Mouse (Mus musculus) midbrain, embryonic 11.5 days (tissue): ENCODE data around the gene Slc6a12. TPM values are rescaled to one million over a fixed set of nuclear protein-coding genes. Genes with fewer than 3 reads are reported as not detected.

Experiments used
- ATAC-seq: fragments of 200-750 bp; cut with Nextera tagmentation; 2 replicates; pipeline ENCODE4 v1.8.0; 2017; ENCODE audit warnings: moderate TSS enrichment, moderate library complexity; ENCODE audit not compliant: low FRiP score
- DNase-seq: peaks from one replicate; pipeline ENCODE4 v3.0.0; 2015; ENCODE audit warnings: low spot score; ENCODE audit errors: missing footprints
- H3K27ac ChIP-seq: fragments of 300-500 bp; sonication (generic); 2 replicates; pipeline ENCODE4 v1.5.1; 2014; ENCODE audit warnings: low read depth, low read length
- H3K27me3 ChIP-seq: fragments of 300-500 bp; sonication (generic); 2 replicates; pipeline ENCODE4 v1.6.1; 2014; ENCODE audit warnings: mild to moderate bottlenecking, low read length, moderate library complexity, mixed read lengths; ENCODE audit not compliant: control insufficient read depth, insufficient read depth
- H3K36me3 ChIP-seq: fragments of 300-500 bp; sonication (generic); 2 replicates; pipeline ENCODE4 v1.6.1; 2014; ENCODE audit warnings: mild to moderate bottlenecking, low read length, moderate library complexity, mixed read lengths; ENCODE audit not compliant: control insufficient read depth, insufficient read depth
- H3K4me1 ChIP-seq: fragments of 300-500 bp; sonication (generic); 2 replicates; pipeline ENCODE4 v1.6.1; 2014; ENCODE audit warnings: low read length; ENCODE audit not compliant: control insufficient read depth, insufficient read depth
- H3K4me2 ChIP-seq: fragments of 300-500 bp; sonication (generic); 2 replicates; pipeline ENCODE4 v1.6.1; 2014; ENCODE audit warnings: mild to moderate bottlenecking, moderate library complexity
- H3K4me3 ChIP-seq: fragments of 300-500 bp; sonication (generic); 2 replicates; pipeline ENCODE4 v1.5.1; 2014; ENCODE audit warnings: low read depth, low read length
- H3K9ac ChIP-seq: fragments of 300-500 bp; sonication (generic); 2 replicates; pipeline ENCODE4 v1.6.1; 2014; ENCODE audit warnings: low read length
- H3K9me3 ChIP-seq: fragments of 300-500 bp; sonication (generic); 2 replicates; pipeline ENCODE4 v1.6.1; 2016; ENCODE audit warnings: low read length; ENCODE audit not compliant: control insufficient read depth
- WGBS: fragments of 180-500 bp; shearing (Covaris S2); extraction: QIAGEN DNeasy Blood & Tissue Kit; methylation state at CpG from one replicate; pipeline ENCODE4 v1.1.7; 2014; 5-methylcytosine and 5-hydroxymethylcytosine counted together
- polyA plus RNA-seq: library from polyadenylated mRNA; unstranded; fragments of >200 nt; fragmentation: Nextera tagmentation; extraction: Ambion mirVana; gene quantifications from 2 replicates; pipeline ENCODE4 v1.2.1, GENCODE M21; 2014

Gene Slc6a12
- polyA plus RNA-seq, 1 experiment from 2014 or later, result 0.22 TPM

- Histone ChIP-seq H3K27me3 (no peaks in the 10 kb centered on the region), H3K4me1 (no peaks in the 10 kb centered on the region), H3K4me2 (no peak overlapping the region), H3K9me3 (no peaks in the 10 kb centered on the region), H3K36me3 (no peaks in the 10 kb centered on the region), H3K27ac (no peak overlapping the region), H3K4me3 (no peak overlapping the region), H3K9ac (no peak overlapping the region)
- no peak for ATAC-seq
- DNase-seq, result no peak
- 88% methylated on average over 9 of the region's 9 CpGs for WGBS
Observed at GRCm38 (mm10) chr6:121322381-121323110, 20.3 kb upstream of the Slc6a12 start.

- no peak overlapping the region for H3K27ac ChIP-seq
Observed at GRCm38 (mm10) chr6:121325298-121325697, 17.6 kb upstream of the Slc6a12 start.

GRCm38 (mm10) chr6:121325740-121326139 is 17.1 kb upstream of the Slc6a12 start:
- WGBS, result 77% methylated on average over 9 of the region's 9 CpGs
- H3K27ac ChIP-seq, result no peak overlapping the region
- H3K27me3 ChIP-seq, result no peaks in the 10 kb centered on the region; the same call in 1 of the 2 replicates
- ATAC-seq (no peak), DNase-seq (no peak)
- H3K36me3 ChIP-seq, result no peaks in the 10 kb centered on the region
- no peaks in the 10 kb centered on the region for H3K9me3 ChIP-seq
- H3K4me3 ChIP-seq, result no peak overlapping the region
- no peak overlapping the region for H3K9ac ChIP-seq
- peaks cover 8% of the 10 kb centered on the region for H3K4me1 ChIP-seq
- H3K4me2 ChIP-seq, result no peak overlapping the region

More at GRCm38 (mm10) chr6:121325298-121325697, 17.6 kb upstream of the Slc6a12 start:
- Histone ChIP-seq H3K4me1 (peaks cover 8% of the 10 kb centered on the region), H3K4me2 (no peak overlapping the region), H3K9me3 (no peaks in the 10 kb centered on the region), H3K36me3 (no peaks in the 10 kb centered on the region), H3K9ac (no peak overlapping the region), H3K27me3 (no peaks in the 10 kb centered on the region; the same call in 1 of the 2 replicates), H3K4me3 (no peak overlapping the region)
- no peak for DNase-seq
- no peak for ATAC-seq
- WGBS, result 89% methylated on average over 2 of the region's 3 CpGs

- H3K4me2 ChIP-seq, result no peak overlapping the region
- no peak overlapping the region for H3K4me3 ChIP-seq
- no peaks in the 10 kb centered on the region for H3K36me3 ChIP-seq
- ATAC-seq, result no peak
- H3K27ac ChIP-seq, result no peak overlapping the region
- H3K9ac ChIP-seq, result no peak overlapping the region
- peaks cover 8% of the 10 kb centered on the region for H3K4me1 ChIP-seq
- H3K27me3 ChIP-seq, result no peaks in the 10 kb centered on the region; the same call in 1 of the 2 replicates
- DNase-seq, result no peak
- H3K9me3 ChIP-seq, result no peaks in the 10 kb centered on the region
- WGBS, result 65% methylated on average over 10 of the region's 10 CpGs
Observed at GRCm38 (mm10) chr6:121326486-121327069, 16.3 kb upstream of the Slc6a12 start.

GRCm38 (mm10) chr6:121328417-121328884 is 14.4 kb upstream of the Slc6a12 start:
- H3K4me3 ChIP-seq, result no peak overlapping the region
- no peaks in the 10 kb centered on the region for H3K9me3 ChIP-seq
- H3K36me3 ChIP-seq, result no peaks in the 10 kb centered on the region
- no peak overlapping the region for H3K4me2 ChIP-seq
- DNase-seq, result no peak
- H3K9ac ChIP-seq, result no peak overlapping the region
- H3K27ac ChIP-seq, result no peak overlapping the region
- H3K4me1 ChIP-seq, result peaks cover 8% of the 10 kb centered on the region
- ATAC-seq, result no peak
- no peaks in the 10 kb centered on the region; the same call in 1 of the 2 replicates for H3K27me3 ChIP-seq
- 58% methylated on average over 9 of the region's 9 CpGs for WGBS

- WGBS, result 9% methylated on average over 10 of the region's 10 CpGs
- H3K9ac ChIP-seq, result 0 out of 2 replicates have a peak overlapping the region, but pooled peaks have one; percentile 9
- ATAC-seq, result peak; percentile 71
- DNase-seq, result peak; percentile 90
- H3K27me3 ChIP-seq, result no peaks in the 10 kb centered on the region; the same call in 1 of the 2 replicates
- H3K4me2 ChIP-seq, result no peak overlapping the region; the same call in 1 of the 2 replicates
- no peaks in the 10 kb centered on the region for H3K9me3 ChIP-seq
- H3K4me1 ChIP-seq, result peaks cover 8% of the 10 kb centered on the region
- no peaks in the 10 kb centered on the region for H3K36me3 ChIP-seq
- H3K4me3 ChIP-seq, result no peak overlapping the region
- no peak overlapping the region for H3K27ac ChIP-seq
Observed at GRCm38 (mm10) chr6:121329848-121330508, 12.9 kb upstream of the Slc6a12 start.

GRCm38 (mm10) chr6:121335841-121336240 is 7.0 kb upstream of the Slc6a12 start:
- no peak for DNase-seq
- WGBS, result 91% methylated on average over 9 of the region's 9 CpGs
- Histone ChIP-seq H3K4me1 (no peaks in the 10 kb centered on the region), H3K9me3 (no peaks in the 10 kb centered on the region), H3K27me3 (no peaks in the 10 kb centered on the region), H3K27ac (no peak overlapping the region), H3K36me3 (no peaks in the 10 kb centered on the region), H3K9ac (no peak overlapping the region), H3K4me3 (no peak overlapping the region), H3K4me2 (no peak overlapping the region)
- no peak for ATAC-seq

GRCm38 (mm10) chr6:121336558-121336957 is 6.3 kb upstream of the Slc6a12 start:
- WGBS, result 74% methylated on average over 8 of the region's 8 CpGs
- Histone ChIP-seq H3K27me3 (no peaks in the 10 kb centered on the region), H3K4me1 (no peaks in the 10 kb centered on the region), H3K27ac (no peak overlapping the region), H3K4me3 (no peak overlapping the region), H3K9me3 (no peaks in the 10 kb centered on the region), H3K36me3 (no peaks in the 10 kb centered on the region), H3K9ac (no peak overlapping the region), H3K4me2 (no peak overlapping the region)
- DNase-seq, result no peak
- ATAC-seq, result no peak

GRCm38 (mm10) chr6:121337229-121337628 is 5.6 kb upstream of the Slc6a12 start:
- Histone ChIP-seq H3K4me1 (no peaks in the 10 kb centered on the region), H3K4me3 (no peak overlapping the region), H3K9me3 (no peaks in the 10 kb centered on the region), H3K9ac (no peak overlapping the region), H3K27me3 (no peaks in the 10 kb centered on the region), H3K27ac (no peak overlapping the region), H3K4me2 (no peak overlapping the region), H3K36me3 (no peaks in the 10 kb centered on the region)
- ATAC-seq (no peak), DNase-seq (no peak)
- WGBS, result 88% methylated on average over 9 of the region's 9 CpGs
